Mouse (Mus musculus): ENCODE measurements around the gene Wfdc9. TPM values are rescaled to one million over a fixed set of nuclear protein-coding genes. Genes with fewer than 3 reads are reported as not detected.

Gene Wfdc9
- polyA plus RNA-seq (2016; fragmentation: Nextera tagmentation; extraction: Ambion mirVana): not detected in 2 replicates

DNA sequence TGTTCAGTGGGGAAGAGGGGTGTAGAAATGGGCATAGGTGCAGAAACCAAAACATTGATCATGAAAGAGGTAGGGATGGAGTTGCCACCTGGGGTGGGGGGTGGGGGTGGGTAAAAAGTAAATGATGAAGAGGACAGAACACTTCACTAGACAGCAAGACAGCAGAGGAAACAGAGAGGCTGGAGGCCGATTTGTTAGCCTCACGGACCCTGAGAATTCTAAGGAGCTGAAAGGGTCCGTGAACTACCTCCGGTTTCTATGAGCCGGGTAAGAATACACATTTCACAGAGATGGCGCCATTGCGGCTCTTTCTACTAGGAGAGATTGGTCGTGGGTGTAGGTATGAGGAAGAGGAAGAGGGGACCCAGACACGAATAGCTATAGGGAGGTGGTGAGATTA lies at the start of gene Wfdc9:
Gene Wfdc9, minus strand, starts transcription at position 101 of the 400 bp plus-strand sequence.
- peaks cover 13% of the 10 kb centered on the region for H3K27me3 ChIP-seq (ENCODE audit: insufficient read depth, poor library complexity, severe bottlenecking)
- H3K9me3 ChIP-seq: no peaks in the 10 kb centered on the region
- H3K27ac ChIP-seq: no peak within 1 kb of the TSS
- no peak within 1 kb of the TSS for H3K4me3 ChIP-seq
- WGBS: 70% methylated on average over 9 of the region's 9 CpGs
- H3K4me1 ChIP-seq: no peaks in the 10 kb centered on the region
- no peaks in the 10 kb centered on the region for H3K36me3 ChIP-seq
- no peak for DNase-seq (ENCODE audit: low spot score)

DNA sequence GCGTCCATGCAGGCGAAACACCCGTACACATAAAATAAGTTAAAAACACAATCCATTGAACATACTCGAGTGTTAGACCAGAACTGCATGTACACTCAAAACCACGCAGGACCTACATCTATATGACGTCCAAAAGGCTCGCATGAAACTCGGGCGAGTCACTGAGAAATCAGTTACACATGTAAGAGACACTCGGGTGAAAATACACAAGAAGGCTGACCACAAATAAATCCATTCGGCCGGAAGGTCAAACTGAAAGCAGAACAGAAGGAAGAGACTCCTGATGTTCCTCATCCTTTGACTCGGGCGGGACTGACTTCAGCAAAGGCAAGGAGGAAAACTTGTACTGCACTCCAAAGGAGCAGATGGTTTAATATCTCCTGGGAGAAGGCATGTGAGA lies 49.6 kb upstream of the Wfdc9 start:
- Histone ChIP-seq H3K27me3 (ENCODE audit: insufficient read depth, poor library complexity, severe bottlenecking) (no peaks in the 10 kb centered on the region), H3K4me3 (no peak overlapping the region), H3K36me3 (no peaks in the 10 kb centered on the region), H3K27ac (no peak overlapping the region), H3K9me3 (no peaks in the 10 kb centered on the region), H3K4me1 (no peaks in the 10 kb centered on the region)
- DNase-seq (ENCODE audit: low spot score): no peak
- 89% methylated on average over 14 of the region's 14 CpGs for WGBS

DNA sequence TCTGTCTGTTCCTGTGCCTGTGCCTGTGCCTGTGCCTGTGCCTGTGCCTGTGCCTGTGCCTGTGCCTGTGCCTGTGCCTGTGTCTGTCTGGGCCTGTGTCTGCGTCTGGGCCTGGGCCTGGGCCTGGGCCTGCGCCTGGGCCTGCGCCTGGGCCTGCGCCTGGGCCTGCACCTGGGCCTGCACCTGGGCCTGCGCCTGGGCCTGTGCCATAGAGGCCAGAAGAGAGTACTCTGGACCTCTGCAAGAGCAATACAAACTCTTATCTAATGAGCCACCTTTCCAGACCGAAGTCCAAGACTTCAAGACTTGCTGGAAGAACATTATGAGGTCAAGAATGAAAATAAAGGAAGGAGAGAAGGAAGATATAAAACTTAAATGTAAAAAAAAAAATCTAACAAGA lies 48.9 kb upstream of the Wfdc9 start:
- Histone ChIP-seq H3K27ac (no peak overlapping the region), H3K27me3 (ENCODE audit: insufficient read depth, poor library complexity, severe bottlenecking) (no peaks in the 10 kb centered on the region), H3K4me1 (no peaks in the 10 kb centered on the region), H3K4me3 (no peak overlapping the region), H3K36me3 (no peaks in the 10 kb centered on the region), H3K9me3 (no peaks in the 10 kb centered on the region)
- no peak for DNase-seq (ENCODE audit: low spot score)
- WGBS: 82% methylated on average over 6 of the region's 6 CpGs

- H3K9me3 ChIP-seq: no peaks in the 10 kb centered on the region
- DNase-seq (ENCODE audit: low spot score): no peak
- no peaks in the 10 kb centered on the region for H3K4me1 ChIP-seq
- H3K27ac ChIP-seq: no peak overlapping the region
- H3K4me3 ChIP-seq: no peak overlapping the region
- H3K36me3 ChIP-seq: no peaks in the 10 kb centered on the region
- 72% methylated on average over 5 of the region's 5 CpGs for WGBS
- H3K27me3 ChIP-seq (ENCODE audit: insufficient read depth, poor library complexity, severe bottlenecking): no peaks in the 10 kb centered on the region
Measured at GRCm38 (mm10) chr2:164704235-164704634, 47.9 kb upstream of the Wfdc9 start.

GRCm38 (mm10) chr2:164701761-164702160 lies 45.4 kb upstream of the Wfdc9 start:
- H3K4me1 ChIP-seq: no peaks in the 10 kb centered on the region
- DNase-seq (ENCODE audit: low spot score): no peak
- H3K27ac ChIP-seq: no peak overlapping the region
- H3K36me3 ChIP-seq: no peaks in the 10 kb centered on the region
- H3K27me3 ChIP-seq (ENCODE audit: insufficient read depth, poor library complexity, severe bottlenecking): no peaks in the 10 kb centered on the region
- WGBS: 88% methylated on average over 5 of the region's 5 CpGs
- no peaks in the 10 kb centered on the region for H3K9me3 ChIP-seq
- H3K4me3 ChIP-seq: no peak overlapping the region

GRCm38 (mm10) chr2:164700959-164701358 lies 44.6 kb upstream of the Wfdc9 start:
- Histone ChIP-seq H3K36me3 (no peaks in the 10 kb centered on the region), H3K27me3 (ENCODE audit: insufficient read depth, poor library complexity, severe bottlenecking) (no peaks in the 10 kb centered on the region), H3K4me1 (no peaks in the 10 kb centered on the region), H3K27ac (no peak overlapping the region), H3K4me3 (no peak overlapping the region), H3K9me3 (no peaks in the 10 kb centered on the region)
- DNase-seq (ENCODE audit: low spot score): no peak
- WGBS: 73% methylated on average over 5 of the region's 5 CpGs

DNA sequence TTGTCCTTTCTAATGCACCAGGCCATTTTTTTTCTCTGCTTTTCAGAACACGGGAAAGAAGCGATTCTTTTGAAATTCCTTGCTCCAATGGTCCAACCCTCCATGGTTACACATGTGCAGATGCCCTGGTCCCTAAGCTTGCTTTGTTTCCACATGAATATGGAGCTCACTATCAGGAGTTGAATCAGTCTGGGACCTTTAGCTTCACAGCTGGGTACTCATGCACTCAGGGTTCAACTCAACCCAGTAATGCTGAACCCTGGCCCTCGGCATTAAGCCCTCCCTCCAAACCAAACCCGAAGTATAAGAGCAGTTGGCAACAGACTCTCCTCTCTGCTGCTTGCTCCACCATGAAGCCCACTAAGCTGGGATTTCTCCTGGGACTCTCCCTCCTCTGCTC lies 41.8 kb upstream of the Wfdc9 start, which contains the start of gene Spint4:
Gene Spint4, plus strand, starts transcription at position 301 of the 400 bp plus-strand sequence.
- no peak for DNase-seq (ENCODE audit: low spot score)
- Histone ChIP-seq H3K4me1 (no peaks in the 10 kb centered on the region), H3K27ac (no peak within 1 kb of the TSS), H3K36me3 (no peaks in the 10 kb centered on the region), H3K27me3 (ENCODE audit: insufficient read depth, poor library complexity, severe bottlenecking) (no peaks in the 10 kb centered on the region), H3K9me3 (no peaks in the 10 kb centered on the region), H3K4me3 (no peak within 1 kb of the TSS)
- WGBS: 79% methylated on average over 4 of the region's 4 CpGs

GRCm38 (mm10) chr2:164684807-164685206 lies 28.4 kb upstream of the Wfdc9 start, which contains the start of gene Wfdc13:
Gene Wfdc13, plus strand, starts transcription at chr2:164685107.
- H3K27me3 ChIP-seq (ENCODE audit: insufficient read depth, poor library complexity, severe bottlenecking): peaks cover 4% of the 10 kb centered on the region; the same call in 1 of the 2 replicates
- WGBS: 43% methylated on average over 3 of the region's 3 CpGs
- H3K36me3 ChIP-seq: no peaks in the 10 kb centered on the region
- no peaks in the 10 kb centered on the region for H3K9me3 ChIP-seq
- H3K27ac ChIP-seq: no peak within 1 kb of the TSS
- H3K4me3 ChIP-seq: no peak within 1 kb of the TSS
- no peak for DNase-seq (ENCODE audit: low spot score)
- no peaks in the 10 kb centered on the region for H3K4me1 ChIP-seq

DNA sequence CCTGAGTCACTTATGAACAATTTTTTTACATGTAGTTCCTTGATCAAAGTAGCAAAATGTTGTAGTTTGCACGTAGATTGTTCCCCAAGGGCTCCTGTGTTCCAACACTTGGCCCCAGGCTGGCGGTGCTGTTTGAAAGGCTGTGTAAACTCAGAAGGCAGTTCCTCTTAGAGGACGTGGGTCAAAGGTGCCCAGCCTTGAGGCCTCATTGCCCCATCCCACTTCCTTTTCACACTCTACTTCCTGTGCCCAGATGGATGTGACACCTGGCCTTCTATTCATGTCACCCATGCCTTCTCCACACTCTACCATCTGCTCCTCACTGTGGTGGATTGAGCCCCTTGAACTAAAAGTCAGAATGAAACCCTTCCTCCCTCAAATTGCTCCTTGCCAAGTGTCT lies 23.5 kb upstream of the Wfdc9 start:
- Histone ChIP-seq H3K9me3 (no peaks in the 10 kb centered on the region), H3K36me3 (no peaks in the 10 kb centered on the region), H3K27ac (no peak overlapping the region), H3K4me3 (no peak overlapping the region), H3K4me1 (peaks cover 8% of the 10 kb centered on the region; the same call in 1 of the 2 replicates), H3K27me3 (ENCODE audit: insufficient read depth, poor library complexity, severe bottlenecking) (no peaks in the 10 kb centered on the region)
- 53% methylated on average over 3 of the region's 3 CpGs for WGBS
- DNase-seq (ENCODE audit: low spot score): no peak

DNA sequence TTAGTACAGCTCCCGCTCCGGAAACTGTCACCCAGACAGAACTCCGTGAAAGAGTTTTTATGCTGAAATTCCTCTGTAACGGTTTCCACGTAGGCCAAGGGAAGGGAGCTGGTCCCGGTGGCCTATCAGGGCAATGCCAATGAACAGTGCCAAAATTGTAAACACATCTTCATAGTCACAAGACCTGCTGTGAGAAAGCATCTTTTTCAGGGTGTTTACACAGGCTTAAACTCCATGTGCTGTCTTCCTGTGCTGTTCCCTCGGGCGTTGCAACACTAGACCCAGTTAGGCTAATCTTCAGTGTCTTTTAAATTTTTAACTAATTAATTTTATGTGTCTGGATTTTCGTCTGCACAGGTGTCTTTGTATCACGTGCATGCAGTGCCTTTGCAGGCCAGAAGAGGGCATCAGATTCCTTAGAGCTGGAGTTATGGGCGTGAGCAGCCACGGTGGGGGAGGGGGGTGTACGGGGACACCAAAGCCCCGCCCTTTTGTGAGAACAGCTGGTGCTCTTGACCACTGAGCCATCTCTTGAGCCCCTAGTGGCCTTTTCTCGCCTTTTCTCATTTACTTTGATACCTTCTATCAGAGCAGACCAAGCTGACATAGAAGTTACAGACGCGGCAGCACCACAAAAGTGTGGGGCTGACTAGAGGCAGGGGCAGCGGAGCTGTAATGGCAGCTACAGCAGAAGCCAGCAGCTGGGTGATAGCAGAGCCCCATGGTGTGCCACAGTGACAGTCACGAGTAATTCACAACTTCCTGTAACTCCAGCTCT lies 22.7 kb upstream of the Wfdc9 start:
- H3K27me3 ChIP-seq (ENCODE audit: insufficient read depth, poor library complexity, severe bottlenecking): no peaks in the 10 kb centered on the region
- no peaks in the 10 kb centered on the region for H3K9me3 ChIP-seq
- peaks cover 8% of the 10 kb centered on the region; the same call in 1 of the 2 replicates for H3K4me1 ChIP-seq
- peak; percentile 91 for DNase-seq (ENCODE audit: low spot score)
- WGBS: 20% methylated on average over 19 of the region's 19 CpGs
- H3K27ac ChIP-seq: no peak overlapping the region
- peak overlapping the region; percentile 50 for H3K4me3 ChIP-seq
- H3K36me3 ChIP-seq: no peaks in the 10 kb centered on the region

GRCm38 (mm10) chr2:164676916-164677685 lies 20.7 kb upstream of the Wfdc9 start:
- WGBS: 79% methylated on average over 16 of the region's 16 CpGs
- Histone ChIP-seq H3K4me3 (no peak overlapping the region), H3K27ac (no peak overlapping the region), H3K9me3 (no peaks in the 10 kb centered on the region), H3K27me3 (ENCODE audit: insufficient read depth, poor library complexity, severe bottlenecking) (no peaks in the 10 kb centered on the region), H3K4me1 (peaks cover 8% of the 10 kb centered on the region; the same call in 1 of the 2 replicates), H3K36me3 (no peaks in the 10 kb centered on the region)
- no peak for DNase-seq (ENCODE audit: low spot score)

DNA sequence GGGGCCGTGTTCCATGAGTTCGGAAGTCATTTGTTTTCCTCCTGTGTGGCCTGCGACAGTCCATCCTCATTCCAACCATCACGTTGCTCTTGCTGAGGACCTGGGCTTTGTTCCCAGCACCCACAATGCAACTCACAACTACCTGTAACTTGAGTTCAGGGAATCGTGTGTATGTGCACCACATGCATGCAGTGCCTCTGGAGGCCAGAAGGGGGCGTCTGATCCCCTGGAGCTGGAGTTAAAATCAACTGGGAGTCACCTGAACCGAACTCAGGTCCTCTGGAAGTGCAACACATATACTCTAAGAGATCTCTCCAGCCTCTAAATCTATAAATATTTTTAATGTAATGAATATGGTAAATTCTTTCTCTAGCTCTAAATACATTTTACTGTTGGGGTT lies 19.7 kb upstream of the Wfdc9 start:
- Histone ChIP-seq H3K27me3 (ENCODE audit: insufficient read depth, poor library complexity, severe bottlenecking) (no peaks in the 10 kb centered on the region), H3K4me3 (no peak overlapping the region), H3K27ac (no peak overlapping the region), H3K4me1 (peaks cover 8% of the 10 kb centered on the region; the same call in 1 of the 2 replicates), H3K36me3 (no peaks in the 10 kb centered on the region), H3K9me3 (no peaks in the 10 kb centered on the region)
- DNase-seq (ENCODE audit: low spot score): no peak
- WGBS: 79% methylated on average over 7 of the region's 7 CpGs

DNA sequence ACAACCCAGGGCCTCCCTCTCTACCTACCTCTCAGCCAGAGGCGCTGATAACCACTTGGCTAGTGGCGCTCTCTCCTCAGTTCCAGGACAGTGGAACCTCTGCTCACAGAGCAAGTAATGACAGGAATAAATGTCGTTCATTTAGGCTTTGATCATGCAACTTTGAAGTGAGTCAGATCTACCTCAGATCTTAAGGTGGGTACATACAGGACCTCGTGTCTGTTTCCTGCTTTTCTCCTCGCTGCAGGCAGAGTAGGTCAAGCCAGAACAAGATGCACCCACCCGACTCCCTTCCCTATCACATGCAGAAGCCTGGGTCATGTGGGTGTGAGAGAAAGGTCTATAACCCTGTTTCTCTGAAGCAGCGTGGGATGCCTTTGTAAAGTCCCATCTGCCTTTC lies 17.6 kb upstream of the Wfdc9 start, which contains the start of gene Wfdc11:
Gene Wfdc11, minus strand, starts transcription at position 101 of the 400 bp plus-strand sequence.
- H3K27ac ChIP-seq: no peak within 1 kb of the TSS
- no peak for DNase-seq (ENCODE audit: low spot score)
- H3K9me3 ChIP-seq: no peaks in the 10 kb centered on the region
- H3K36me3 ChIP-seq: no peaks in the 10 kb centered on the region
- 67% methylated on average over 7 of the region's 7 CpGs for WGBS
- H3K27me3 ChIP-seq (ENCODE audit: insufficient read depth, poor library complexity, severe bottlenecking): no peaks in the 10 kb centered on the region
- peaks cover 4% of the 10 kb centered on the region; the same call in 1 of the 2 replicates for H3K4me1 ChIP-seq
- no peak within 1 kb of the TSS for H3K4me3 ChIP-seq

Data from heart, embryonic 10.5 days (tissue).